Mouse (Mus musculus) neural tube, embryonic 12.5 days (tissue): ENCODE data around the gene Twistnb. TPM values are rescaled to one million over a fixed set of nuclear protein-coding genes. Genes with fewer than 3 reads are reported as not detected.

Source experiments
- ATAC-seq: fragments of 200-750 bp; cut with Nextera tagmentation; 2 replicates; pipeline ENCODE4 v1.8.0; 2017; ENCODE audit warnings: low read depth, mild to moderate bottlenecking, moderate TSS enrichment, moderate library complexity; ENCODE audit not compliant: low FRiP score
- H3K27ac ChIP-seq: fragments of 300-500 bp; sonication (generic); 2 replicates; pipeline ENCODE4 v1.5.1; 2016
- H3K27me3 ChIP-seq: fragments of 300-500 bp; sonication (generic); replicated peaks from 2 replicates; pipeline ENCODE4 v1.6.1; 2016; ENCODE audit warnings: mild to moderate bottlenecking
- H3K36me3 ChIP-seq: fragments of 300-500 bp; sonication (generic); 2 replicates; pipeline ENCODE4 v1.6.1; 2016; ENCODE audit warnings: mild to moderate bottlenecking
- H3K4me1 ChIP-seq: fragments of 300-500 bp; sonication (generic); 2 replicates; pipeline ENCODE4 v1.6.1; 2016
- H3K4me2 ChIP-seq: fragments of 300-500 bp; sonication (generic); replicated peaks from 2 replicates; pipeline ENCODE4 v1.6.1; 2016; ENCODE audit warnings: mild to moderate bottlenecking
- H3K4me3 ChIP-seq: fragments of 300-500 bp; sonication (generic); 2 replicates; pipeline ENCODE4 v1.5.1; 2016
- H3K9ac ChIP-seq: fragments of 300-500 bp; sonication (generic); 2 replicates; pipeline ENCODE4 v1.6.1; 2016; ENCODE audit warnings: mild to moderate bottlenecking
- H3K9me3 ChIP-seq: fragments of 300-500 bp; sonication (generic); 2 replicates; pipeline ENCODE4 v1.6.1; 2016; ENCODE audit warnings: mild to moderate bottlenecking
- WGBS: fragments of 180-500 bp; shearing (Covaris S2); methylation state at CpG from one replicate; pipeline ENCODE4 v1.1.7; 2016; 5-methylcytosine and 5-hydroxymethylcytosine counted together
- polyA plus RNA-seq: library from polyadenylated mRNA; unstranded; fragments of >200 nt; fragmentation: Nextera tagmentation; extraction: Ambion mirVana; gene quantifications from 2 replicates; pipeline ENCODE4 v1.2.1, GENCODE M21; 2016

Twistnb gene
- polyA plus RNA-seq, result 35.5 and 53.0 TPM in 2 replicates

GRCm38 (mm10) chr12:33429387-33430160 lies at the start of gene Twistnb:
Gene Twistnb (plus strand): TSS chr12:33429635.
- H3K36me3 ChIP-seq, result peaks cover 3% of the 10 kb centered on the region; the same call in 1 of the 2 replicates
- H3K9ac ChIP-seq, result peak within 1 kb of the TSS; percentile 87
- H3K9me3 ChIP-seq, result no peaks in the 10 kb centered on the region
- peak within 1 kb of the TSS; percentile 84 for H3K4me3 ChIP-seq
- H3K27ac ChIP-seq, result peak within 1 kb of the TSS; percentile 37; the same call in 1 of the 2 replicates
- H3K4me1 ChIP-seq, result peaks cover 6% of the 10 kb centered on the region
- H3K27me3 ChIP-seq, result no peaks in the 10 kb centered on the region
- peak within 1 kb of the TSS; percentile 79 for H3K4me2 ChIP-seq
- ATAC-seq, result peak; percentile 98
- WGBS, result under 1% methylated on average over 66 of the region's 66 CpGs

GRCm38 (mm10) chr12:33388842-33389241 lies 40.6 kb upstream of the Twistnb start:
- H3K4me2 ChIP-seq, result no peak overlapping the region
- 13% methylated on average over 5 of the region's 5 CpGs for WGBS
- ATAC-seq, result peak; percentile 48; the same call in 1 of the 2 replicates

DNA sequence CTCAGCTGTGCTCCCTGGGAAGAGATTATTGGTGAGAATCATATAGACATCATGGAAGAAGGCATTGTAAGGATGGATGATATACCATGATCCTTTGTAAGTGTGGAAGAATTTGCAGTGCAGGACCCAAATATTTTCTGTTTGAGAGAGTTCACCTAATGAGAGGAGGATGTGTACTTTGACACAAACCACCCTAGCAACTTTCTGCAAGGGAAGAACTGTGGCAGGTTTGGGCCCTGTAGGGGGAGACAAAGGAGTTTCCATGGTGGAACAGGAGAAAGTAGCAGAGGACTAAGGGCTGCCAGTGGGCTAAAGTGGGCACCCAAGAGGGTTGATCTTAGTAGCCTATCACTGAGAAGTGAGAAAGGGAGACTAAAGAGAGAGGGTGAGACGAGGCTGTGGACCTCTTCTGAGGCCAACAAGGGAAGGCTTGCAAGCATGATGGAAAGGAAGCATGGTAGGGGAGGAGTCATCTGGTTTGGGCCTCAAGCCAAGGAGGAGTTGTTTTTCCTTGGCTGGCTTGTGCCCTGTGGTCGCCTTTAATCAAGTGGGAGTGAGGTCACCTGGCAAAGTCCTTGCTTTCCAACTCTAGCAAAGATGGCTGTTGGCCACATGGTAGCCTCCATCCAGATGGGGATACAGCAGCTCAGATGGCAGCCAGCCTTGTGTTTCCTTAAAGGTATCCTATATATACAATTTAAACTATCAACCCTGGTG lies 38.4 kb upstream of the Twistnb start:
- peaks cover 10% of the 10 kb centered on the region; the same call in 1 of the 2 replicates for H3K27me3 ChIP-seq
- no peaks in the 10 kb centered on the region for H3K36me3 ChIP-seq
- peaks cover 12% of the 10 kb centered on the region for H3K4me1 ChIP-seq
- whole genome bisulfite sequencing, result 82% methylated on average over 2 of the region's 2 CpGs
- H3K4me2 ChIP-seq, result no peak overlapping the region
- no peaks in the 10 kb centered on the region for H3K9me3 ChIP-seq
- no peak overlapping the region for H3K4me3 ChIP-seq
- no peak overlapping the region for H3K9ac ChIP-seq
- ATAC-seq, result no peak
- H3K27ac ChIP-seq, result no peak overlapping the region

More at GRCm38 (mm10) chr12:33388842-33389241, 40.6 kb upstream of the Twistnb start:
- no peak overlapping the region for H3K4me3 ChIP-seq
- H3K27me3 ChIP-seq, result peaks cover 12% of the 10 kb centered on the region; the same call in 1 of the 2 replicates
- no peak overlapping the region for H3K9ac ChIP-seq
- no peaks in the 10 kb centered on the region for H3K36me3 ChIP-seq
- H3K4me1 ChIP-seq, result 0 out of 2 replicates have a peak, but pooled peaks cover 6% of the 10 kb centered on the region
- no peak overlapping the region for H3K27ac ChIP-seq
- no peaks in the 10 kb centered on the region for H3K9me3 ChIP-seq

DNA sequence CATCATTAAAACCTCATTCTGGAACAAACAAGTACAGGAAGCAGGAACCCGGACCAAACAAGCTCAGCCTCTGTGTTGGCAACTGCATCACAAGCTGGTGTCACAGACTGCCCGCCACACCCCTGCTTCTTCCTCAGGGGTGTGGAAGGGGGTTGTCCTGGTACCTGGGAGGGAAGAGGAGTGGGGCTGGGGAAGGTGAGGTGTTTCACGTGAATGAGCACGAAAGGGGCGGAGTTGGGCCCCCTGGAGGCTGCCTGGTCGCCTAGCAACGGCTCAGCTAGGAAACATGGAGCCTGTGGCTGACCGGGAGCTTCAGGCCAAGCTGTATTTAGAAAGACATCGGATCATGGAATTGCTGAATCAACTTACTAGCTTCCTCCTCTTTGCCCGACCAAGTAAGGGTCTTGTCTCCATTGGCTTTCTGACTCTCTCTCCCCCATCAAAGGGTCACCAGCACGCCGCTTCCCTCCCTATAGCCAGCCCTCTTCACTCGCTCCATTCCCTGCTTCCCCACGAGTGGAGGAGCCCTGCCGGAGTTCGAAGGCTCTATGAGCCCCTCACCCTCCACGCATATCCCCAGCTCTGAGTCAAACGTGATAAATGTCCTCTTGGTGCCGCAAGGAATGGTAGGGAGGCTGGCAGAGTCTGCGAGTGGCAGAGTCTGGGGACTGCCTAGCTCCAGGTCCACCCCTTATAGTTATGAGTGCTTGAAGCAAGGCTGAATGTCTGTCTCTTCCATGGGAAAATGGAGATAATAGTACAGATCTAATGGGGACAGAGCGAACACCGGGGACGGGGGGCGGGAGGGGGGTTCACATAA lies 34.4 kb upstream of the Twistnb start, which contains the start of gene Efcab10:
Gene Efcab10 (plus strand): TSS at position 51 of the 820 bp plus-strand sequence.
- WGBS, result 8% methylated on average over 24 of the region's 24 CpGs
- peak within 1 kb of the TSS; percentile 27 for H3K4me3 ChIP-seq
- H3K4me1 ChIP-seq, result peaks cover 12% of the 10 kb centered on the region
- H3K4me2 ChIP-seq, result peak within 1 kb of the TSS; percentile 69
- peak within 1 kb of the TSS; percentile 51 for H3K9ac ChIP-seq
- H3K9me3 ChIP-seq, result no peaks in the 10 kb centered on the region
- H3K36me3 ChIP-seq, result no peaks in the 10 kb centered on the region
- peak; percentile 83 for ATAC-seq
- H3K27me3 ChIP-seq, result no peaks in the 10 kb centered on the region
- no peak within 1 kb of the TSS; the same call in 1 of the 2 replicates for H3K27ac ChIP-seq

GRCm38 (mm10) chr12:33403265-33403693 lies 26.2 kb upstream of the Twistnb start:
- ATAC-seq, result no peak
- Histone ChIP-seq H3K4me2 (no peak overlapping the region), H3K4me1 (peaks cover 10% of the 10 kb centered on the region; the same call in 1 of the 2 replicates), H3K9me3 (no peaks in the 10 kb centered on the region), H3K9ac (no peak overlapping the region), H3K27me3 (no peaks in the 10 kb centered on the region), H3K27ac (no peak overlapping the region), H3K4me3 (no peak overlapping the region), H3K36me3 (no peaks in the 10 kb centered on the region)
- 81% methylated on average over 7 of the region's 7 CpGs for WGBS

GRCm38 (mm10) chr12:33404996-33405395 lies 24.4 kb upstream of the Twistnb start:
- Histone ChIP-seq H3K36me3 (no peaks in the 10 kb centered on the region), H3K27ac (no peak overlapping the region), H3K4me1 (peaks cover 10% of the 10 kb centered on the region; the same call in 1 of the 2 replicates), H3K4me2 (no peak overlapping the region), H3K4me3 (no peak overlapping the region), H3K9me3 (no peaks in the 10 kb centered on the region), H3K27me3 (no peaks in the 10 kb centered on the region), H3K9ac (no peak overlapping the region)
- no peak for ATAC-seq
- 68% methylated on average over 5 of the region's 5 CpGs for WGBS

GRCm38 (mm10) chr12:33405398-33406026 lies 23.9 kb upstream of the Twistnb start:
- peak; percentile 82 for ATAC-seq

DNA sequence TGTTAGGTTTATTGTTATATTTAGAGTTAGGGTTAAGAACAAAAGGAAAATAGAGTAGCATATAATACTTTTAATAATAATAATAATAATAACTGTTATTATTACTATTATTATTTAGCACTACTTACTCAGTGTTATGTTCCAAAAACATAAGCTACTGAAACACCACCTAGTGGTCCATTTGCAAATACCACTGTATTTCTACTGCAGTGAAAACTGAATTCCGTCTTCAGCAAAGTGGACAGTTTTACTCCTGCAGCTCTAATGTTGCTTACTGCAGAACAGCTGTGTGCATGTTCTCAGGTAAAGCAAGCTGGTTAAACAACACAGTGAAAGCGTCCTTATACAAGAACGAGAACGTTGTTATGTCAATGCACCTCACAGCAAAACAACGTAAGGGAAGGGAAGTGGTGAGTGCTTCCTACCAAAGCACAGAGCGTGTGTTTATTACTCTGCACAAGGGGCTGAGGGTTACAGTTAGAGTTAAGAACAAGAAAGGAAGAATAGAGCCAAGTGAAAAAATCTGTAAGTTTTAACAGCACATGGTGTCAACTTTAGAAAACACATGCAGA lies 17.8 kb upstream of the Twistnb start:
- no peak overlapping the region for H3K4me3 ChIP-seq
- H3K36me3 ChIP-seq, result no peaks in the 10 kb centered on the region
- no peak overlapping the region for H3K9ac ChIP-seq
- H3K4me1 ChIP-seq, result no peaks in the 10 kb centered on the region
- no peak for ATAC-seq
- no peak overlapping the region for H3K4me2 ChIP-seq
- H3K27ac ChIP-seq, result no peak overlapping the region
- 56% methylated on average over 6 of the region's 6 CpGs for WGBS
- no peaks in the 10 kb centered on the region for H3K27me3 ChIP-seq
- H3K9me3 ChIP-seq, result no peaks in the 10 kb centered on the region

More at GRCm38 (mm10) chr12:33405398-33406026, 23.9 kb upstream of the Twistnb start:
- Histone ChIP-seq H3K4me1 (peaks cover 10% of the 10 kb centered on the region; the same call in 1 of the 2 replicates), H3K4me2 (no peak overlapping the region), H3K9me3 (no peaks in the 10 kb centered on the region), H3K27me3 (no peaks in the 10 kb centered on the region), H3K9ac (no peak overlapping the region), H3K36me3 (no peaks in the 10 kb centered on the region), H3K27ac (no peak overlapping the region), H3K4me3 (no peak overlapping the region)
- WGBS, result 42% methylated on average over 6 of the region's 6 CpGs

- Histone ChIP-seq H3K36me3 (no peaks in the 10 kb centered on the region), H3K4me3 (no peak overlapping the region), H3K4me1 (no peaks in the 10 kb centered on the region), H3K4me2 (no peak overlapping the region), H3K9me3 (no peaks in the 10 kb centered on the region), H3K27ac (no peak overlapping the region), H3K27me3 (no peaks in the 10 kb centered on the region), H3K9ac (no peak overlapping the region)
- ATAC-seq, result no peak
- 36% methylated on average over 3 of the region's 3 CpGs for WGBS
Observed at GRCm38 (mm10) chr12:33424329-33424728, 5.1 kb upstream of the Twistnb start.

- ATAC-seq, result no peak
- WGBS, result 28% methylated on average over 3 of the region's 3 CpGs
- H3K36me3 ChIP-seq, result no peaks in the 10 kb centered on the region
Observed at GRCm38 (mm10) chr12:33427293-33427692, 2.1 kb upstream of the Twistnb start.

GRCm38 (mm10) chr12:33427726-33428125 lies 1.7 kb upstream of the Twistnb start:
- Histone ChIP-seq H3K36me3 (no peaks in the 10 kb centered on the region), H3K4me2 (no peak overlapping the region), H3K27me3 (no peaks in the 10 kb centered on the region), H3K9ac (no peak overlapping the region), H3K4me1 (peaks cover 6% of the 10 kb centered on the region), H3K9me3 (no peaks in the 10 kb centered on the region), H3K27ac (no peak overlapping the region), H3K4me3 (no peak overlapping the region)
- WGBS, result 85% methylated on average over 2 of the region's 2 CpGs
- ATAC-seq, result no peak

More at GRCm38 (mm10) chr12:33427293-33427692, 2.1 kb upstream of the Twistnb start:
- H3K4me2 ChIP-seq, result no peak overlapping the region
- H3K27ac ChIP-seq, result no peak overlapping the region
- no peak overlapping the region for H3K9ac ChIP-seq
- H3K4me3 ChIP-seq, result no peak overlapping the region
- H3K27me3 ChIP-seq, result no peaks in the 10 kb centered on the region
- H3K4me1 ChIP-seq, result peaks cover 6% of the 10 kb centered on the region
- no peaks in the 10 kb centered on the region for H3K9me3 ChIP-seq
